Mouse (Mus musculus): Measurements from ENCODE around the gene Actn1. TPM values are rescaled to one million over a fixed set of nuclear protein-coding genes. Genes with fewer than 3 reads are reported as not detected.

Gene Actn1
- polyA plus RNA-seq, 1 experiment from 2014 or later = 7.9 TPM

- Histone ChIP-seq H3K36me3 (replicated peaks) (peaks cover 15% of the 10 kb centered on the region), H3K27ac (replicated peaks) (peak overlapping the region; percentile 15; the same call in 1 of the 2 replicates), H3K9me3 (replicated peaks) (no peaks in the 10 kb centered on the region), H3K27me3 (no peaks in the 10 kb centered on the region), H3K9ac (no peak overlapping the region), H3K4me1 (replicated peaks) (peaks cover 60% of the 10 kb centered on the region), H3K4me3 (replicated peaks) (no peak overlapping the region), H3K4me2 (no peak overlapping the region)
- ATAC-seq (ENCODE audit: insufficient read depth) = peak; percentile 33; the same call in 1 of the 2 replicates
- WGBS (ENCODE audit: insufficient replicate concordance) = 77% methylated on average over 4 of the region's 4 CpGs
Observed at GRCm38 (mm10) chr12:80123227-80123803, 136.9 kb downstream of the Actn1 start.

DNA sequence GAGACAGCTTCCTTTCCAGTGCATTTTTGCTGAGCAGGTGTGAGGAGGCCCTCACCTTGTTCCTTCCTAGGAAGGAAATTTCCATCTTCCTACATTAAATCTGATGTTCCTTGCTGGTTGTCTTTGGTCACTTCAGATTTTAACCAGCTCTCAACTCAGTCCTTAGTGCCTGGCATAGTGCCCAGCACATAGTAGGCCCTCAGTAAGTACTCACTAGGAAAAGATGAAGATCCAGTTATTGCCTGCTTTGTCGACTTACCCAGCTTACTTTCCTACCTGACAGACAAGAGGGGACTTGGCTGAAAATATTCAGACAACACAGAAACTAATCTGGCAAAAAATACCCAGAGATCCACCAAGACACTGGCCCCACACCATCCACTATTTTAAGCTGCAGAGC lies 138.7 kb downstream of the Actn1 start:
- H3K4me3 ChIP-seq (replicated peaks) = no peak overlapping the region
- no peaks in the 10 kb centered on the region for H3K27me3 ChIP-seq
- 53% methylated on average over 1 of the region's 1 CpGs for WGBS (ENCODE audit: insufficient replicate concordance)
- peaks cover 61% of the 10 kb centered on the region for H3K4me1 ChIP-seq (replicated peaks)
- no peak overlapping the region for H3K27ac ChIP-seq (replicated peaks)
- no peak overlapping the region for H3K9ac ChIP-seq
- no peaks in the 10 kb centered on the region for H3K9me3 ChIP-seq (replicated peaks)
- no peak overlapping the region for H3K4me2 ChIP-seq
- ATAC-seq (ENCODE audit: insufficient read depth) = no peak
- H3K36me3 ChIP-seq (replicated peaks) = peaks cover 18% of the 10 kb centered on the region

DNA sequence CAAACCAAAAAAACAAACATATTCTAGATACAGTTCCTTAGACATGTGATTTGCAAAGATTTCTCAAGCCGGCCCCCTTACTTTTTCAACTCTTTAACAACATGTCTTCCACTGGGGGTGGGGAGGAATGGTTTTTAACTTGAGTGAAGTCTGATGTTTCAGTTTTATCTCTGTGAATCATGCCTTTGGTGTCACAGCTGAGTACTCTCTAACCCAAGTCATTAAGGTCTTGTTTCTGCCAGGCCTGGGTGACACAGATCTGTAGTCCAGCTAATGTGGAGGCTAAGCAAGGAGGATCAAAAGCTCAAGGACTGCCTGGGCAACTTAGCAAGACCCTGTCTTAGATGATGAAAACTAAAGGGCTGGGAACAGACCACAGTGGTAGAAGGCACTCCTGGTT lies 141.6 kb downstream of the Actn1 start:
- Histone ChIP-seq H3K27me3 (no peaks in the 10 kb centered on the region), H3K36me3 (replicated peaks) (peaks cover 13% of the 10 kb centered on the region), H3K9ac (no peak overlapping the region), H3K4me2 (no peak overlapping the region), H3K4me1 (replicated peaks) (peaks cover 70% of the 10 kb centered on the region), H3K27ac (replicated peaks) (0 out of 2 replicates have a peak overlapping the region, but pooled peaks have one; percentile 1), H3K9me3 (replicated peaks) (no peaks in the 10 kb centered on the region), H3K4me3 (replicated peaks) (no peak overlapping the region)
- 56% methylated on average over 1 of the region's 1 CpGs for WGBS (ENCODE audit: insufficient replicate concordance)
- no peak for ATAC-seq (ENCODE audit: insufficient read depth)

Other genes starting within 250 kb of the Actn1 start
- gene Zfp36l1, start 147.4 kb downstream of the Actn1 start, polyA plus RNA-seq (2015; fragmentation: Nextera tagmentation; extraction: Ambion mirVana) = 23.7 and 24.5 TPM in 2 replicates
- gene Dcaf5, start 176.2 kb upstream of the Actn1 start, polyA plus RNA-seq (2015; fragmentation: Nextera tagmentation; extraction: Ambion mirVana) = 2.2 and 3.2 TPM in 2 replicates
- gene Exd2, start 202.7 kb upstream of the Actn1 start, polyA plus RNA-seq (2015; fragmentation: Nextera tagmentation; extraction: Ambion mirVana) = 5.3 and 6.0 TPM in 2 replicates